Mouse (Mus musculus) brain, embryonic 14.5 days (tissue): ENCODE measurements around the gene Hist2h3c2.
"Not testable (repeated sequence)": the region's sequence is repeated elsewhere in the genome, so short reads cannot be mapped to it uniquely, and the experiment has no call there.

Source experiments
- CTCF ChIP-seq: fragments of 200-500 bp; IDR thresholded peaks from 2 replicates; pipeline ENCODE4 v1.5.1; 2012; ENCODE audit warnings: inconsistent platforms, mild to moderate bottlenecking, moderate library complexity, borderline replicate concordance; ENCODE audit not compliant: insufficient read depth, insufficient read length; ENCODE audit errors: extremely low read depth
- POLR2A ChIP-seq: fragments of 200-500 bp; IDR thresholded peaks from 2 replicates; pipeline ENCODE4 v1.6.1; 2012; ENCODE audit warnings: mild to moderate bottlenecking, inconsistent platforms, borderline replicate concordance; ENCODE audit not compliant: poor library complexity, insufficient read depth, insufficient read length, severe bottlenecking; ENCODE audit errors: extremely low read depth

- TF ChIP-seq POLR2A, CTCF: not testable (repeated sequence)
Observed at GRCm38 (mm10) chr3:96238954-96239793, at the start of gene Hist2h3c2.
